ENCODE assay signal across 7 mouse cellular contexts in genomic region chr1:62796038-62796647, GRCm38 (mm10).
DNase-seq lines count a peak whose midpoint lies in the region; ATAC-seq and TF ChIP-seq lines count a peak whose summit lies in the region.

No protein-coding gene starts in this region.

- H3K4me1 ChIP-seq in kidney, postnatal 0 days (replicated peaks; ENCODE audit: insufficient read depth, low read length) = no peaks in the 10 kb centered on the region
- peaks cover 26% of the 10 kb centered on the region for H3K4me1 ChIP-seq in embryonic facial prominence, embryonic 12.5 days
- H3K4me1 ChIP-seq in hindbrain, embryonic 12.5 days = peaks cover 24% of the 10 kb centered on the region
- H3K4me1 ChIP-seq in lung, postnatal 0 days (ENCODE audit: insufficient read depth, low read depth, low read length) = no peaks in the 10 kb centered on the region

- DNase-seq in kidney, postnatal 0 days (ENCODE audit: low spot score) = peak; percentile 36
- DNase-seq in kidney, adult 8-10 months = no peak
- DNase-seq in lung, postnatal 0 days (ENCODE audit: low spot score) = peak; percentile 65
- no peak for DNase-seq in thymus, postnatal 10 days (ENCODE audit: low spot score in 2 of 2)
- no peak for DNase-seq in left cerebral cortex, adult 9 months (ENCODE audit: low spot score in 2 of 2)

- H3K9ac ChIP-seq in kidney, postnatal 0 days (ENCODE audit: low read depth, low read length) = no peak overlapping the region
- no peak overlapping the region for H3K9ac ChIP-seq in embryonic facial prominence, embryonic 12.5 days
- no peak overlapping the region for H3K9ac ChIP-seq in hindbrain, embryonic 12.5 days
- no peak overlapping the region for H3K9ac ChIP-seq in lung, postnatal 0 days (replicated peaks; ENCODE audit: low read depth)

- no peak for TF ChIP-seq CTCF in kidney, postnatal 0 days (IDR thresholded peaks at IDR 0.05; ENCODE audit: low read depth)
- no peak for TF ChIP-seq CTCF in lung, postnatal 0 days (IDR thresholded peaks at IDR 0.05)

- H3K9me3 ChIP-seq in kidney, postnatal 0 days (replicated peaks; ENCODE audit: low read length) = no peaks in the 10 kb centered on the region
- no peaks in the 10 kb centered on the region for H3K9me3 ChIP-seq in embryonic facial prominence, embryonic 12.5 days
- no peaks in the 10 kb centered on the region for H3K9me3 ChIP-seq in hindbrain, embryonic 12.5 days (replicated peaks)
- no peaks in the 10 kb centered on the region for H3K9me3 ChIP-seq in lung, postnatal 0 days (ENCODE audit: low read length)

- WGBS in kidney, postnatal 0 days = 49% methylated on average over 9 of the region's 9 CpGs
- WGBS in embryonic facial prominence, embryonic 12.5 days = 55% methylated on average over 9 of the region's 9 CpGs
- WGBS in hindbrain, embryonic 12.5 days = 50% methylated on average over 9 of the region's 9 CpGs
- WGBS in lung, postnatal 0 days = 31% methylated on average over 9 of the region's 9 CpGs

- peak overlapping the region; percentile 55 for H3K4me2 ChIP-seq in kidney, postnatal 0 days (ENCODE audit: low read length)
- peak overlapping the region; percentile 32 for H3K4me2 ChIP-seq in embryonic facial prominence, embryonic 12.5 days (replicated peaks)
- peak overlapping the region; percentile 45 for H3K4me2 ChIP-seq in hindbrain, embryonic 12.5 days (replicated peaks)
- peak overlapping the region; percentile 47 for H3K4me2 ChIP-seq in lung, postnatal 0 days (replicated peaks; ENCODE audit: low read depth, low read length)

- TF ChIP-seq EP300 in lung, postnatal 0 days (IDR thresholded peaks at IDR 0.05) = peak; percentile 31; the same call in 1 of the 2 replicates

- H3K27ac ChIP-seq in kidney, postnatal 0 days = no peak overlapping the region
- no peak overlapping the region for H3K27ac ChIP-seq in embryonic facial prominence, embryonic 12.5 days
- no peak overlapping the region for H3K27ac ChIP-seq in hindbrain, embryonic 12.5 days
- H3K27ac ChIP-seq in lung, postnatal 0 days (ENCODE audit: low read length) = no peak overlapping the region

- H3K27me3 ChIP-seq in kidney, postnatal 0 days (ENCODE audit: insufficient read depth, low read length) = no peaks in the 10 kb centered on the region
- no peaks in the 10 kb centered on the region for H3K27me3 ChIP-seq in embryonic facial prominence, embryonic 12.5 days
- H3K27me3 ChIP-seq in hindbrain, embryonic 12.5 days = no peaks in the 10 kb centered on the region
- H3K27me3 ChIP-seq in lung, postnatal 0 days (replicated peaks; ENCODE audit: insufficient read depth, low read length) = no peaks in the 10 kb centered on the region

- no peaks in the 10 kb centered on the region for H3K36me3 ChIP-seq in kidney, postnatal 0 days (ENCODE audit: insufficient read depth, low read length)
- H3K36me3 ChIP-seq in embryonic facial prominence, embryonic 12.5 days = 0 out of 2 replicates have a peak, but pooled peaks cover 3% of the 10 kb centered on the region
- H3K36me3 ChIP-seq in hindbrain, embryonic 12.5 days = no peaks in the 10 kb centered on the region
- no peaks in the 10 kb centered on the region for H3K36me3 ChIP-seq in lung, postnatal 0 days (ENCODE audit: insufficient read depth, low read length)

- peak overlapping the region; percentile 21 for H3K4me3 ChIP-seq in kidney, postnatal 0 days (replicated peaks; ENCODE audit: low read depth, low read length)
- no peak overlapping the region for H3K4me3 ChIP-seq in embryonic facial prominence, embryonic 12.5 days
- peak overlapping the region; percentile 19 for H3K4me3 ChIP-seq in hindbrain, embryonic 12.5 days
- peak overlapping the region; percentile 29 for H3K4me3 ChIP-seq in lung, postnatal 0 days (ENCODE audit: low read depth, low read length)

- ATAC-seq in kidney, postnatal 0 days (replicated peaks; ENCODE audit: low FRiP score, low read depth) = peak; percentile 27; the same call in 1 of the 2 replicates
- ATAC-seq in embryonic facial prominence, embryonic 12.5 days (ENCODE audit: insufficient number of reproducible peaks, insufficient read depth, low FRiP score, low TSS enrichment) = peak; percentile 76; the same call in 1 of the 2 replicates
- ATAC-seq in hindbrain, embryonic 12.5 days (ENCODE audit: low FRiP score) = 0 out of 2 replicates have a peak, but pooled peaks have one; percentile 20
- ATAC-seq in lung, postnatal 0 days = peak; percentile 77

Comparison
In these comparisons a context has a peak if more than half of its experiments do, and no peak if none do; other contexts are left out.
1. DNase-seq: peak in kidney, postnatal 0 days (single experiment) and lung, postnatal 0 days (single experiment); none in kidney, adult 8-10 months (0 of 2), thymus, postnatal 10 days (0 of 2) and left cerebral cortex, adult 9 months (0 of 2).
2. ATAC-seq: peak in every context shown above with its lines; median percentile 77 in lung, postnatal 0 days; 76 in embryonic facial prominence, embryonic 12.5 days; 27 in kidney, postnatal 0 days; 20 in hindbrain, embryonic 12.5 days.
3. Peak in every context shown above with its lines, with median percentiles within 50 percentile points of each other: H3K4me2 ChIP-seq.